Mouse (Mus musculus): ENCODE measurements around the gene Tmem125. TPM values are rescaled to one million over a fixed set of nuclear protein-coding genes. Genes with fewer than 3 reads are reported as not detected.
"Not testable (repeated sequence)": the region's sequence is repeated elsewhere in the genome, so short reads cannot be mapped to it uniquely, and the experiment has no call there.

The Tmem125 gene
- total and polyA plus RNA-seq, 3 experiments = 1.8 to 3.2 TPM; not detected in 1

DNA sequence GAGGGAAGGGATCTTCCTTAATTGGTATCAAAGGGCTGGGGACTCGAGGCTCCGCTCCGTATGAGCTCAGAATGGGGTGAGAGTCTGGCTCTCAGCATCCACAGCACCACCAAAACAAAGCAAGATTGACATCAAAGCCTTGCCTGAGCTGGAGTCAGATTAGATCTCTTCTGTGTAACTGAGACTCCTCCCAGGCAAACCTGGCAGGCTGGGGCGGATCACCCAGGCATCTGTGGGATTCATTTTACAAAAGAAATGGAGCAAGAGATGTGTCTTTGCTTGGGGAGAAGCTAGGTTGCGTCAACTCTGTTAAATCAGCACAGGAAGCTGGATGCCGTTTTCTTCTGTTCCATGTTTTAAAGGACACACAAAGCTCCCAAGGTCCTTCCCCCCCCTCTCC, 34.8 kb downstream of the Tmem125 start:
- no peaks in the 10 kb centered on the region for H3K36me3 ChIP-seq (ENCODE audit: control insufficient read depth in 1 of 2, insufficient read depth in 2 of 2, low read length in 2 of 2)
- H3K27ac ChIP-seq (ENCODE audit: control insufficient read depth, low read depth, low read length) = no peak overlapping the region
- H3K4me1 ChIP-seq (ENCODE audit: control insufficient read depth in 1 of 2, insufficient read depth in 2 of 2, low read length in 2 of 2) = no peaks in the 10 kb centered on the region
- H3K79me2 ChIP-seq (ENCODE audit: control insufficient read depth, insufficient read depth, low read length, poor library complexity) = no peaks in the 10 kb centered on the region
- H3K4me3 ChIP-seq (ENCODE audit: control insufficient read depth in 1 of 2, insufficient read depth in 1 of 2, low read depth in 2 of 2, low read length in 2 of 2) = no peak overlapping the region
- no peak for DNase-seq (ENCODE audit: low read depth, low spot score)
- no peak for TF ChIP-seq MAZ (IDR thresholded peaks at IDR 0.05; ENCODE audit: low read depth, low read length)
- no peak for TF ChIP-seq NELFE (IDR thresholded peaks at IDR 0.05; ENCODE audit: low read depth, low read length)
- TF ChIP-seq POLR2A (IDR thresholded peaks at IDR 0.05; ENCODE audit: control insufficient read depth in 1 of 2, insufficient read depth in 1 of 2, low read depth in 1 of 2, low read length in 2 of 2, poor library complexity in 1 of 2) = no peak
- no peak for TF ChIP-seq UBTF (IDR thresholded peaks at IDR 0.05; ENCODE audit: borderline replicate concordance, insufficient read depth, low read depth, low read length)
- TF ChIP-seq RCOR1 (IDR thresholded peaks at IDR 0.05; ENCODE audit: low read depth, low read length) = no peak
- no peak for TF ChIP-seq SMC3 (IDR thresholded peaks at IDR 0.05; ENCODE audit: low read depth, low read length)
- no peak for TF ChIP-seq CTCF (IDR thresholded peaks at IDR 0.05 in 2 of 3, conservative IDR thresholded peaks at IDR 0.05 in 1 of 3; ENCODE audit: control insufficient read depth in 1 of 3, insufficient read depth in 1 of 3, low read depth in 2 of 3, low read length in 3 of 3, poor library complexity in 1 of 3, severe bottlenecking in 1 of 3)
- no peak for TF ChIP-seq POLR2AphosphoS2 (IDR thresholded peaks at IDR 0.05; ENCODE audit: low read length)
- no peak for TF ChIP-seq CHD1 (IDR thresholded peaks at IDR 0.05; ENCODE audit: low read depth, low read length)
- H3K27me3 ChIP-seq (ENCODE audit: control insufficient read depth in 1 of 2, insufficient read depth in 2 of 2, low read length in 2 of 2) = peaks cover 0 to 2% of the 10 kb centered on the region in 2 experiments; a peak in 2 of 4 replicates
- no peaks in the 10 kb centered on the region for H3K9me3 ChIP-seq (replicated peaks; ENCODE audit: insufficient read depth, low read length)
- H3K9ac ChIP-seq (ENCODE audit: control insufficient read depth, low read depth, low read length, poor library complexity, severe bottlenecking) = no peak overlapping the region

DNA sequence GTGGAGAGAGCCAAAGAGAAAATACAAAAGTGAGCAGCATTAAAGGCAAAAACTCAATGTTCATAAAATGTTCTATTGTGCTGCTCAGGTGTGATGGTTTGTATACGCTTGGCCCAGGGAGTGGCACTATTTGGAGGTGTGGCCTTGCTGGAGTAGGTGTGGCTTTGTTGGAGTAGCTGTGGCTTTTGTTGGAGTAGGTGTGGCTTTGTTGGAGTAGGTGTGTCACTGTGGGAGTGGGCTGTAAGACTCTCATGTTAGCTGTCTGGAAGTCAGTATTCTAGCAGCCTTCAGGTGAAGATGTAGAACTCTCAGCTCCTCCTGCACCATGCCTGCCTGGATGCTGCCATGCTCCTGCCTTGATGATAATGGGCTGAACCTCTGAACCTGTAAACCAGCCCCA, 36.7 kb downstream of the Tmem125 start:
- H3K27me3 ChIP-seq (ENCODE audit: control insufficient read depth in 1 of 2, insufficient read depth in 2 of 2, low read length in 2 of 2); H3K9me3 ChIP-seq (replicated peaks; ENCODE audit: insufficient read depth, low read length); H3K79me2 ChIP-seq (ENCODE audit: control insufficient read depth, insufficient read depth, low read length, poor library complexity); DNase-seq (ENCODE audit: low read depth, low spot score); H3K27ac ChIP-seq (ENCODE audit: control insufficient read depth, low read depth, low read length); H3K4me1 ChIP-seq (ENCODE audit: control insufficient read depth in 1 of 2, insufficient read depth in 2 of 2, low read length in 2 of 2); H3K9ac ChIP-seq (ENCODE audit: control insufficient read depth, low read depth, low read length, poor library complexity, severe bottlenecking); H3K36me3 ChIP-seq (ENCODE audit: control insufficient read depth in 1 of 2, insufficient read depth in 2 of 2, low read length in 2 of 2); H3K4me3 ChIP-seq (ENCODE audit: control insufficient read depth in 1 of 2, insufficient read depth in 1 of 2, low read depth in 2 of 2, low read length in 2 of 2): not testable (repeated sequence)

DNA sequence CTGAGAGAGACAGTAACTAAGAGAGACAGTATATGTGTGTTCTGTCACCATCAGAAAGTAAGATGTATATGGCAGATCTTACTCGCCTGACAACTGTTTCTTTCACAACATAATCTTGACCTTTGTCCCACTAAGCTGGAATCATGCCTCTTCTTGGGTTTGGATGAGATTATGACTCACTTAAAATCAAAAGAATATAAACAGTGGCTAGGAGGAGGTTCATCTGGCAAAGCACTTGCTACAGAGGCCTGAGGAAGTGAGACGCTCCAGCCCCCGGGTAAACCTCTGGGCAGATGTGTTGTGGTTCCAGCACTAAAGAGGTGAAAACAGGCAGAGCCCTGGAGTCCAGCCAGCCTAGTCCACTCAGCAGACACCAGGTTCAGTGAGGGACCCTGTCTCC, 38.3 kb downstream of the Tmem125 start:
- no peaks in the 10 kb centered on the region for H3K79me2 ChIP-seq (ENCODE audit: control insufficient read depth, insufficient read depth, low read length, poor library complexity)
- no peaks in the 10 kb centered on the region for H3K36me3 ChIP-seq (ENCODE audit: control insufficient read depth in 1 of 2, insufficient read depth in 2 of 2, low read length in 2 of 2)
- H3K9me3 ChIP-seq (replicated peaks; ENCODE audit: insufficient read depth, low read length) = no peaks in the 10 kb centered on the region
- DNase-seq (ENCODE audit: low read depth, low spot score) = no peak
- no peak overlapping the region for H3K9ac ChIP-seq (ENCODE audit: control insufficient read depth, low read depth, low read length, poor library complexity, severe bottlenecking)
- TF ChIP-seq ZKSCAN1 (IDR thresholded peaks at IDR 0.05; ENCODE audit: low read depth, low read length) (no peak), JUND (IDR thresholded peaks at IDR 0.05; ENCODE audit: low read depth, low read length) (no peak), ZMIZ1 (IDR thresholded peaks at IDR 0.05; ENCODE audit: low read depth, low read length) (no peak), MAZ (IDR thresholded peaks at IDR 0.05; ENCODE audit: low read depth, low read length) (no peak), POLR2AphosphoS5 (IDR thresholded peaks at IDR 0.05; ENCODE audit: borderline replicate concordance, low read depth, low read length) (no peak), E2F4 (IDR thresholded peaks at IDR 0.05; ENCODE audit: borderline replicate concordance, low read depth, low read length) (no peak), RAD21 (IDR thresholded peaks at IDR 0.05; ENCODE audit: low read depth, low read length) (no peak), GABPA (IDR thresholded peaks at IDR 0.05; ENCODE audit: low read depth, low read length) (no peak), USF1 (IDR thresholded peaks at IDR 0.05; ENCODE audit: low read depth, low read length) (no peak), TCF12 (IDR thresholded peaks at IDR 0.05; ENCODE audit: low read depth, low read length) (no peak), USF2 (IDR thresholded peaks at IDR 0.05; ENCODE audit: borderline replicate concordance in 1 of 2, insufficient read depth in 1 of 2, low read depth in 1 of 2, low read length in 2 of 2) (no peak), BHLHE40 (IDR thresholded peaks at IDR 0.05; ENCODE audit: borderline replicate concordance, low read depth, low read length) (no peak), MAX (IDR thresholded peaks at IDR 0.05; ENCODE audit: low read length) (no peak), NELFE (IDR thresholded peaks at IDR 0.05; ENCODE audit: low read depth, low read length) (no peak), MYC (IDR thresholded peaks at IDR 0.05; ENCODE audit: low read depth, low read length) (no peak)
- H3K4me3 ChIP-seq (ENCODE audit: control insufficient read depth in 1 of 2, insufficient read depth in 1 of 2, low read depth in 2 of 2, low read length in 2 of 2) = no peak overlapping the region
- no peaks in the 10 kb centered on the region for H3K4me1 ChIP-seq (ENCODE audit: control insufficient read depth in 1 of 2, insufficient read depth in 2 of 2, low read length in 2 of 2)
- no peak overlapping the region for H3K27ac ChIP-seq (ENCODE audit: control insufficient read depth, low read depth, low read length)
- peaks cover 0 to 4% of the 10 kb centered on the region in 2 experiments; a peak in 2 of 4 replicates for H3K27me3 ChIP-seq (ENCODE audit: control insufficient read depth in 1 of 2, insufficient read depth in 2 of 2, low read length in 2 of 2)

Data from MEL (cell line).